Mouse (Mus musculus) layer of hippocampus, adult 18-20 months (tissue): ENCODE measurements around the gene Cox18. TPM values are rescaled to one million over a fixed set of nuclear protein-coding genes. Genes with fewer than 3 reads are reported as not detected.
"Not testable (repeated sequence)": the region's sequence is repeated elsewhere in the genome, so short reads cannot be mapped to it uniquely, and the experiment has no call there.

Source experiments
- DNase-seq, 2 experiments: peaks; one replicate each; pipeline ENCODE4 v3.0.0; 2022; ENCODE audit warnings: low spot score in 2 of 2
- long read RNA-seq: library from polyadenylated mRNA; stranded (forward); transcript quantifications from one replicate; pipeline ENCODE4 v2.0.0, GENCODE M21; 2021
- total RNA-seq, 2 experiments: library from RNA; stranded (reverse); gene quantifications; 2 replicates each; pipeline ENCODE4 v1.2.3; 2021

Cox18 gene
- total RNA-seq = 10 to 100 TPM; 20.6 to 22.4 TPM
- long read RNA-seq, partial matches to known transcripts = 6 of 17 reads
- long read RNA-seq, other reads (novel, unspliced or antisense) = 4 of 17 reads

GRCm38 (mm10) chr5:90223534-90224381, at the start of gene Cox18:
TSS of gene Cox18 (minus strand) at chr5:90224001.
- DNase-seq = peak; percentile 99

GRCm38 (mm10) chr5:90262230-90262629, 38.4 kb upstream of the Cox18 start:
- not testable (repeated sequence) for DNase-seq

GRCm38 (mm10) chr5:90257023-90257422, 33.2 kb upstream of the Cox18 start:
- no peak for DNase-seq

GRCm38 (mm10) chr5:90247503-90247902, 23.7 kb upstream of the Cox18 start:
- no peak for DNase-seq

- DNase-seq = no peak
Measured at GRCm38 (mm10) chr5:90246987-90247386, 23.2 kb upstream of the Cox18 start.

GRCm38 (mm10) chr5:90246567-90246966, 22.8 kb upstream of the Cox18 start:
- no peak for DNase-seq

GRCm38 (mm10) chr5:90245416-90245815, 21.6 kb upstream of the Cox18 start:
- DNase-seq = no peak

GRCm38 (mm10) chr5:90235217-90235616, 11.4 kb upstream of the Cox18 start:
- DNase-seq = no peak

- peak; percentile 28 to 55 for DNase-seq
Measured at GRCm38 (mm10) chr5:90233305-90233704, 9.5 kb upstream of the Cox18 start.

GRCm38 (mm10) chr5:90229760-90230159, 6.0 kb upstream of the Cox18 start:
- no peak for DNase-seq

GRCm38 (mm10) chr5:90226696-90227095, 2.9 kb upstream of the Cox18 start:
- no peak for DNase-seq

GRCm38 (mm10) chr5:90224730-90225129, 929 bp upstream of the Cox18 start:
- DNase-seq = no peak

GRCm38 (mm10) chr5:90222937-90223336, 864 bp downstream of the Cox18 start:
- DNase-seq = no peak

GRCm38 (mm10) chr5:90217791-90218190, 6.0 kb downstream of the Cox18 start:
- DNase-seq = no peak

- no peak for DNase-seq
Measured at GRCm38 (mm10) chr5:90217226-90217625, 6.6 kb downstream of the Cox18 start.

- no peak for DNase-seq
Measured at GRCm38 (mm10) chr5:90213356-90213755, 10.4 kb downstream of the Cox18 start.

GRCm38 (mm10) chr5:90203168-90203567, 20.6 kb downstream of the Cox18 start:
- peak in 1 of 2 experiments; percentile 61 for DNase-seq

GRCm38 (mm10) chr5:90202447-90203117, 21.2 kb downstream of the Cox18 start:
- DNase-seq = no peak

- no peak for DNase-seq
Measured at GRCm38 (mm10) chr5:90199922-90200632, 23.7 kb downstream of the Cox18 start.

GRCm38 (mm10) chr5:90194831-90195230, 29.0 kb downstream of the Cox18 start:
- peak; percentile 44 to 84 for DNase-seq

GRCm38 (mm10) chr5:90182782-90183181, 41.0 kb downstream of the Cox18 start:
- no peak for DNase-seq

GRCm38 (mm10) chr5:90179094-90179493, 44.7 kb downstream of the Cox18 start:
- no peak for DNase-seq
